Mouse (Mus musculus): Measurements from ENCODE around the gene Gria2. TPM values are rescaled to one million over a fixed set of nuclear protein-coding genes. Genes with fewer than 3 reads are reported as not detected.

The Gria2 gene
- total RNA-seq (2015; ENCODE audit: low replicate concordance), result not detected in 2 replicates
- not detected in 2 replicates for total RNA-seq (2017; ENCODE audit: low replicate concordance)

DNA sequence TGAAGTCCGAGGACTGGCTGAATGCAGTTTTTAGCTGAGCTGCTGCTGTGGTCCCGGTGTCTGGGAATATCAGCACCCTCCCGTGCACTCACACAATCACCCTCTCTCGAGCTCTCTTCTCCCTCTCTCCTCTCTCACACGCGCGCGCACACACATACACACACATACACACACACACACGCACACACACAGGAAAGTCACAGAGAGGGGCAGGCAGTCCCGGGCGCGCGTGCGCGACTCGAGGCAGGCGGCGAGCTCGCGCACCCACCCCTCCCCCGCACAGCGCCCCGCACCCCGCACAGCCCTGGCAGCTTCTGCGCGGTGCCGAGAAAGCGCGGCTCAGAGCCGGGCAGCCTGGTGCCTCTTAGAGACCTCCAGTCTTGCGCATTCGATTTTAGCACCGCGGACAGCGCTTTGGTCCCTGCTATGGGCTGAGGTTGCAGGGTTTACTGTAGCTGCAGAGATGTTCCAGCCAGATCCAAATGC is at the start of gene Gria2:
Gene Gria2, minus strand, starts transcription at position 240 of the 486 bp plus-strand sequence.
- ATAC-seq (replicated peaks; ENCODE audit: low FRiP score, poor library complexity, severe bottlenecking), result no peak

DNA sequence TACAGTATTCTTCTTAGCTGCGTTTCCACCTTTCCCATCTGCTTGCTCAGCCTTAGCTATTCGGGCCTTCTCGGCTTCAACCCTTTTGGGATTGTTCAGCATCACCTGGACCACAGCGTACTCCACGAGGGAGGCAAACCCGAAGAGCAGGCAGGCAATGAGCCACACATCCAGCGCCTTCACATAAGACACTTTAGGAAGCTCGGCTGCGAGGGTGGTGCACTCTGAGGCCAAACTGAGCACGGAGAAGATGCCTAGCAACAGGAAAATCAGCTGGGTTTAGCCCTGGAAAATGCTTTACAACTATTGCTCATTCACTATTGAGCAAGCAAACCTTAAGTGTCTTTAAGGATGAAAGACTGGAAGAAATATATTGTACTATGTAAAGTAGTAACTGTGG is 48.3 kb upstream of the Gria2 start:
- ATAC-seq (replicated peaks; ENCODE audit: low FRiP score, poor library complexity, severe bottlenecking), result no peak

DNA sequence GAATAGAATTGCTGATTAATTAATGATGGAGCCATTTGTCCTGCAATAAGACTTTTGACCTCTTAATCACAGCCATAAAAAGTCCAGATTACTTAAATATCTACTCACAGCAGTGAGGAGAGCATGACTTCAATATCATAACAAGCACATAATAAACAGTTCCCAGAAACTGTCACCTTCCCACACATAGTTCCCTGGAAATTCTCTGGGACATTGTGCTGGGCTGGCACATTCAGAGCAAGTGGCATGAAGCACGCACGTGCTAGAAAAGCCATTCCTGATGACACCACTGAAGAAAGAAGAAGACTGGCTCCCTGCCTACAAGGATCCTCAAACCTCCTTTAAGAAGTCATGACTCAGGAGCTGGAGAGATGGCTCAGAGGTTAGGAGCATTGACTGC is 43.0 kb upstream of the Gria2 start:
- no peak for ATAC-seq (replicated peaks; ENCODE audit: low FRiP score, poor library complexity, severe bottlenecking)

DNA sequence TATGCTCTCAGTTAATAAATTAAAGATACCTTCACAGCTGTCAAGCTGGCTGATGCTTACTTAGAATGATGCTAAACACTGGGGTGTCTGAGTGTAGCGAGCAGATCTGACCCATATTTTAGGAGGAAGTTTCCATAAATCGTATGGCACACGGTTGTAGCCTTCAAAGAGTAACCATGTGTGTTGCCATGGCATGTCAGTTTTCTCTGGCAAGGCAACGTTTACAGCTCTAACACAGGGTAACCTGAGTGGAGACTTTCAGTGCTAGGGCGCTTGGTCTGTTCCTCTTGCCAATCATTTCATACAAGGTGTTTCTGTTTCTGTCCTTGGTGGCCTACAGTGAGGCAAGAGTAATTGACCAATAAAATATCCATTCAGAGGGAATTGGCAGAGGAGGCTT is 37.2 kb upstream of the Gria2 start:
- ATAC-seq (replicated peaks; ENCODE audit: low FRiP score, poor library complexity, severe bottlenecking), result no peak

DNA sequence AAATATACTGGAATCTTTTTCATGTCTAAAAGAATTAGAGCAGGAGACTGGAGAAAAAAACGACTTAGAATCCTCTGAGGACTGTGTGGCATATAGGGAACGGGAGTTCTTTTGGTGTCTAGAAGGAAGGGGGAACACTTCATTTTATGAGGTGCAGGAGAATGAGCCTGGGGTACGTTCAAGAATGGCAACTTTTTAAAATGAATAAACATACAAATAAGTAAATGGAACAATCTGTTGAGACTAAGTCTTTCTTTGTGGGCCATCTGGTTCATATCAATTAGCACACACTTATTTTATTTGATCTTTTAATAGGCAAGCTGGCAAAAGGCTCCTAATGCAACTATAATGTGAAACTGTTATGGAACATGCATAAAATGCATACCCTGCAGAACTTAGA is 34.9 kb upstream of the Gria2 start:
- no peak for ATAC-seq (replicated peaks; ENCODE audit: low FRiP score, poor library complexity, severe bottlenecking)

DNA sequence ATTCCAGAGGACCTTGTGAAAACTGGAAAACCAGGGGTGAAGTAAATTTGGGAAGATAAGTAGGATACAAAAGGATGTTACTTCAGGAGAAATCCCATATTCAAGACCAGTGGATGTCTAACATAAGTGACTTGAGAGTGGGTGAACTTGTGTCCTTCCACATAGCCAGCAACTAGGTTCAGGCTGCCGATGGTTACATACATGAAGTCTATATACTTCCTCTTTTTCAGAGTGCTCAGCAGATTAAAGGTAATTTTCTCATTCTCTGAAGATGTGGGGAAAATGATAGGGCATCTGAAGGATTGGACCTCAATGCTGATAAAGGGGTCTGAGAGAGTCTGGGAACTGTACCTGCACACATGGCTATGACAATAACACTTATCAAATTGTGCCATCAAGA is 21.3 kb upstream of the Gria2 start:
- no peak for ATAC-seq (replicated peaks; ENCODE audit: low FRiP score, poor library complexity, severe bottlenecking)

DNA sequence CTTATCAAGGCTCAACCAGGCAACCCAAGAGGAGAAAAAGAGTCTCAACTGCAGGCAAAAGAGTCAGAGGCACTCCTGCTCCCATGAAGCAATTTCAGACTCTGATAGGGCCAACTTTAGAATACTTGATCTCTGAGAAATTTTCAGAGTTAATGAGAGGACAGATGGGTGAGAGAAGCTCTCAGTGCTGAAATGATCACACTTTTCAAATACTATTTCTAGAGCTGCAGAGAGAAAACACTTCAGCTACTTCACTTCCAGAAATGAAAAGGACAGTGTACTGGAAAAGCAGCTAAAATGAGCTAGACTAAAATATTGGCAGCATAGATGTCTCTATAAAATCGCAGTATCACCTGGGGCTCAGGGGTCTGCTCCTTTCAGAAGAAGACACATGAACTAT is 16.0 kb upstream of the Gria2 start:
- ATAC-seq (replicated peaks; ENCODE audit: low FRiP score, poor library complexity, severe bottlenecking), result no peak

DNA sequence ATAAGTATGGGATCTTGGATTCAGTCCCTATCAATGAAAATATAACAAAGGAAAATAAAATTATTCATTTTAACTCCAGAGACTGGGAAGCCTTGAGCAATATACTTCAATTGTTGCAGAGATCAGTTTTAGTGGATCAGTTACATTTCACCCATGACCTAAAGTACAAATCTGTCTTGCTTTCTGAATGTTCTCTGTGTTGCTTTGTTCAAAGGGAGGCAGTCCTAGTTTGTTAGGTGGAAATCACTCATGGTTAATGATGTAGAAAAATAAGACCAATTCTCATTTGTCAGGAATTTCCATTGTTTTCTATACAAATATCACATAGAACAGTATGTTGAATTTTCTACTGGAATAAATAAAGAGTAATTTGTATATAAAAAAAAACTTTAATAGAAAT is 11.1 kb upstream of the Gria2 start:
- ATAC-seq (replicated peaks; ENCODE audit: low FRiP score, poor library complexity, severe bottlenecking), result no peak

DNA sequence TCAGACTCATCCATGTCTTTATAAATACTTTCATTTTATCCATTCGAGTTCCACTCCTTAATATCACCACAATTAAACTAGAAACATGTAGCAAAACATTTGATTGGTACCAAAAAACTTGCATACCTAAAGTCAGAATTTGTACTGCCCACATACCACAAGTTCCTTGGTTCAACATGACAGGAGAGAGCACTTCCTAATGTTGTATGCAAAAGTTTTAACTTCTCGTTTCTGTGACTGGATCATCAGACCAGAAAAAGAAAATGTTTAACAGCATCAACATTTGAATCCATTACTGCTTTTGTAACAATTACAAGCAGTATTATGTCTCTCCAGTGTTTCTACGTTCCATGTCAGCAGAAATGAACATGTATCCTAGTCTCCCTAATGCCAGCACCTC is 9.6 kb upstream of the Gria2 start:
- ATAC-seq (replicated peaks; ENCODE audit: low FRiP score, poor library complexity, severe bottlenecking), result no peak

DNA sequence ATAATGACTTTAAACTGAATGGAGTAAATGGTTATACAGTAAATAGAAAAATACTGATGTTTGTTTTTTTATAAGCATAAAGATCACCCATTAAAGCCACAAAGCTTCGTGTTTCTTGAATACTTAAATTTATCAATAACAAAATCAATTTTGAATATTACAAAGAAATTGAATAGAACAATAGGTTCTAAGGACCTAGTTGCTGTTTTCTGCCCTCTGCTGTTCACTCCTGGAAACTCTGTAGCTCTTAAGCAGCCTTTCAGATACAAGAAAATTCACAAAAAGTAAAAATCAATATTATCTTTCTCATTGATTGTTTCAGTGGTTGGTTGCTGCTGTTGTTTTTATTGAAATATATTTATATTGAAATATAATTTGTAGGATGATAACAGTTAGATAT is 2.7 kb upstream of the Gria2 start:
- ATAC-seq (replicated peaks; ENCODE audit: low FRiP score, poor library complexity, severe bottlenecking), result no peak

DNA sequence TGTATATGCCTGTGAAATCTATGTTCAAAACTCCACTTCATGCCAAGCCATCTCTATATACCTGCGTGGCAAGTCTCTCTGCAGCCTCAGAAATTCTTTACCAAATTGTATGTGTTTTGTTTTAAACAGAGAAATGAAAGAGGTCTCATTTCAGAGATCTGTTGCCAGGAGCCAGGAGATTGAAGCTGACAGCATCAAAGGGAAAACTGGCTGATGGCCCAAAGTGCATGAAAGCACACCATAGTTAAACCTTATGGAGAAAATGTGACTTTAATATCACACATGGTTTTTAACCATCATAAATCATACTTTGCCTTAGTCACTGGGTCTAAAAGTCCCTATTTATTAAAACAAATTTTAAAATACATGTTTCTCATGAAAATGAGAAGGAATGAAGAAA is 1.2 kb upstream of the Gria2 start:
- ATAC-seq (replicated peaks; ENCODE audit: low FRiP score, poor library complexity, severe bottlenecking), result no peak

DNA sequence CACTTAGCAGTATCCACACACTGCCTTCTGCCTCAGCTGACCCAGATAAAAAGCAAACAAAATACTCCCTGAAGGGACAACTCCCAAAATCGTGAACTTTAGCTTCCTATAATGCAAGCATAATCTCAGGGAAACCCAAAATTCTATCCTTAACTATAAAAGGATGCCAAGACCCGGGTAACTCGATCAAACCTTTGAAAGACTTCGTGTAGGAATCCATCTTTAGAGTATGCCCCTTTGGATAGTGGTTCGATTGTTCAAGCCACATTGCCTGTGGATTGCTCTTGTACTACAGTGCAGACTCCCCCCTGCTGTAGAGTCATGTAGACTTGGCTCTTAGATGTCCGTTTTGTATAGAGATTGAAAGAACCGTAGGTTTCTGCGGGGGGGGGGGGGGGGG is 576 bp upstream of the Gria2 start:
- no peak for ATAC-seq (replicated peaks; ENCODE audit: low FRiP score, poor library complexity, severe bottlenecking)

DNA sequence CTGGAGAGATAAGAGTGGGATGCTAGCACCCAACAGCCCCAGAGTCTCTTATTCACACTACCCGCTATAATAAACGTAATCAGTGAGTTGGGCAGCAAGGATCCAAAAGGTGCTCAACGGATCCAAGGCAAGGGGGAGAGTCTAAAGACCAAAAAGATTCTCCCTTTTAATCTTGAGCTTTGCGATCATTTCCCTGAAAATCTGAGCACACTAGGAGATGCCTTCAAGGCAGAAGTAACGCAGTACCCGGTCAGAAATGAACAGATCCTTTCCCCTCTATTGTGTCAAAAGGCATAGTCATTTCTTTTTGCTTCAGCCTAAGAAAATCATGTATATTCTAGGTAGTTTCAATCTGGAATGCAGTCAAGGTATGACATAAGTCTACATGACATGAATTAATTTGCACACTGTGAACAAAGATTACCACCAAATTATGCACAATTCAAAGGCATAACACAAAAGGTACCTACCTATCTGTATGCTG is 766 bp downstream of the Gria2 start:
- no peak for ATAC-seq (replicated peaks; ENCODE audit: low FRiP score, poor library complexity, severe bottlenecking)

DNA sequence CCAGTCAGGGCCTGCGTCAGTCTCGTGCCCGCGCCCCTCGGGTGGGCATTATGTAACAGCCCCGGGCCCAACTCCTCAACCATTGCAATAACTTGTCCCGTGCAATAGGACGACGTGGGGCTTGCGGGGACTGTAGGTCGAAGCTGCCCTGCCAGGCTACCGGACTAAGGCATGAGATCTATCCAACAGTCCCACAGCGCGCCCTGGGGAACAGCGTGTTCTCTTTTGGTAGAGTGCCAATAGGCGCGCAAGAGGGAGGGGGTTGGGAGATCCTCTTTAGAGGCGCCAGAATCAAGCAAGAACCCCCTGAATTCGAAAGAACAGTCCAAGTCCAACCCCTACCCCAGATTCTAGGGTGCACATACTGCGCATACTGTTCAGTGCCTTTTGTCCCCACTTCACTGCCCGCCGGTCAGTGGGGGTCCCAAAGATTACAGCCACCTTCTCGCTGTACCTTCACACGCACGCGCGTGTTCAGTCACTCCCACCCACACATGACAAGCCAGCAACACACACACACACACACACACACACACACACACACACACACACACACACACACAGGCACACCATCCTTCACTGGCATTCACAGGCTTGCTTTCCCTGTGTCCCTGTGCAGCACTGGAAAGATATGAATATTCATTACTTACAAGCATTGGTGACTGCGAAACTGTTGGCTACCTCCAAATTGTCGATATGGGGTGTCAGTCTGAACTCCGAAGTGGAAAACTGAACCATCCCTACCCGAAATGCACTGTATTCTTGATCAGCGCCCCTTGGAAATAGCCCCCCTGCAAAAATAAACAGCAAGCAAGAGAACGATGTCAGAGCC is 1.4 kb downstream of the Gria2 start:
- ATAC-seq (replicated peaks; ENCODE audit: low FRiP score, poor library complexity, severe bottlenecking), result no peak

DNA sequence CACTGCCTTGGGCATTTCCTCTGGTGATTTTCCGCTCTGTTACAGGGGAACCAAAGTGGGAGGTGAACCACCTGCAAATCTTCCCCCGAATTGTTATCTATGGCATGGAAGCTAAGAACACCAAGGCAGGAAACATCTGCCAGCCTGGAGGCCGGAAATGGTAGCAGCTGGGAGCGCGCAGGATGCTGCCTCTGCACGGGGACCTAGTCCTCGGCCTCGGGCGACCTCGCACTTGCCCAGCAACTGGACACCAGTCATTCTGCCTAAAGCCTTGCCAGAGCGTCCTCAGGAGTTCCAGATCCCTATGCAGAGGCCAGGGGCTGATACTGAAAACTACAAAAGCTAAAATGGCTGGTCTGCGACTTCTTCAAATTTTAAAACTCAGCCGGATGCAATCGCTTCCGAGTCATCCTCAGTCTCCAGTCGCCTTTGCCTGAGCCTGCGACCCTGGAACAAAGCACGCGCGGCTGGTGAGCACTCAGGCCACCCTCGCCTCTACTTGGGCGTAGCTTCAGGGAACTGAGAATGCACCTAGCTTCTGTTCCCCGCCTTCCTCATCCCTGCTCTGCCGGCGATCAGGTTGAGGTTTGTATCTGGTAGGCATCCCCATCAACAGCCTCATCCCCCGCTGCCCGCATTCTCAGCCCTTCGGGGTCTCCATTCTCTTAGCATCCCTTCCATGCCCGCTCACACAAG is 2.2 kb downstream of the Gria2 start:
- no peak for ATAC-seq (replicated peaks; ENCODE audit: low FRiP score, poor library complexity, severe bottlenecking)

DNA sequence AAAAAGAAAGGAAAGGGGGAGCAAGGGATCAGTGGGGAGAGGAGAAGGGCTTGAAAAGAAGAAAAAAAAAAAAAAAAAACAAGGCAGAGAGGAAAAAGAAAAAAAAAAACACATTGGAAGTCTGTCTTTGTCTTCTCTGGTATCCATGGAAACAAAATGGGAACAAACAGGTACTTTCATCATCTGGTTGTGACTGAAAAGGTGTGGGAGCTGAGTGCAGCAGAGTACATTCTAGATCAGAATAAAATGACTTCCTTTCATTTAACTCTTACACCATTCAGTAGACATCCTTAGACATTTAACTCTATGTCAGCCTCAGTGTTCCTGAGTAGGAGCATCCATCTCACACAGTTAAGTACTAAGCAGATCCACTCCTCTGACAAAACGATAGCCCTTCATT is 4.7 kb downstream of the Gria2 start:
- ATAC-seq (replicated peaks; ENCODE audit: low FRiP score, poor library complexity, severe bottlenecking), result no peak

DNA sequence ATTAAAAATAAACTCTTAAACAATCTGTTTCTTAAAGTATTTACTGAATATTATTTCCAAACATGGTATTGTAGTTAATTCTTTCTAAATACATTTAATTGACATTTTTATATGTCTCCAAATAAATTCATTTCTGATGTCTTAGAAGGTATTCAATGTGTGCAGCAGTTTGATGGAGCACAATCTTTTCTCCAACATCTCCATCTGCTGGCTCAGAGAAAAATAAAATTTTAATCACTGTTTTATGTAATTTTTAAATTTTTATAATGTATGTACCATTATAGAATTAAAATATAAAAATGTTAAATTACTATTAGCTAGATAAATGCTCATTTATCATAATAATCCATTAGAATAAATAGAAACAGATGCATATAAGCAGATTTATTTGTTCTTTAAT is 5.9 kb downstream of the Gria2 start:
- no peak for ATAC-seq (replicated peaks; ENCODE audit: low FRiP score, poor library complexity, severe bottlenecking)

DNA sequence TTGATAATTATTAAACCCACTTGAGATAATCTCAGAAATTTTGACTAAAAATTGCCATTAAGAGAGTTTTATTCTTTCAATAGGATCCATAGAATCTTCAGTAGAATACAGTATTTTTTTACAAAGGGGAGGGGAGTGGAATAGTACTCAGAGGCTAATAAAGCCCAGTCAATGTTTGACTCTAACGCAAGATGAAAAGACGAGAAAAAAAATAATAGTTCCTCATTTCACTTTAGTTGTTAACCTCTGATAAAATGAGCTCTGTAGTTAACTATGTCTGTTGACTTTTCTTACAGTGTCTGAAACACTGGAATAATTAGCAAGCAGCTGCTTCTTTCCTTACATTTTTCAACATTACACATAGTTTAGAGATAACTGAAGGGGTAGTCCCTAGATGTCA is 7.4 kb downstream of the Gria2 start:
- ATAC-seq (replicated peaks; ENCODE audit: low FRiP score, poor library complexity, severe bottlenecking), result no peak

DNA sequence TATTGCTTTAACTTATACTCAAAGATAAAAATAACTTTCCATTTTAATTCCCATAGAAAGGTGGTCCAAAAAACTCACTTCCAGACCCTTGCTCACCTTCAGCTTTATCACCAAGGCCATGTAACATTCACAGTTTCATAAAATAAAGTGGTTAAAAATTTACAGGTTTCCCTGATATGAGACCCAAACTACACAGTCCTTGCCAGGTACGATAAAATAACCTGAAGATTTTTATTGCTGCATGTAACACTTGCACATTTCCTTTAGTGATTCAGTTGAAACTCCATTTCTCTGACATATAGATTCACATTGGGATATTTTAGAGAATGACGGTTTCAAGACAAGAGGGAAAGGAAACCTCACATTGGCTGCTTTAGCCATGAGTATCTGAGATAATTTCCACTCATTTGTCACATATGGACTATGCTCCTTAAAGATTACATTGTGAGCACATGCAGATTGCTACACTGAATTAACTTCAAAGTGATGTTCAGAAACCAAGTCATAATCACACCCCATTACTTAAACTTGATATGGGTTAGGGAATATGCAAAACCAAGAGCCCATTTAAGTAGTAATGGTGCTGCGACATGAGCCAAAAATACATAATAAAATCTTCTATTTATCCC is 15.4 kb downstream of the Gria2 start:
- ATAC-seq (replicated peaks; ENCODE audit: low FRiP score, poor library complexity, severe bottlenecking), result no peak

DNA sequence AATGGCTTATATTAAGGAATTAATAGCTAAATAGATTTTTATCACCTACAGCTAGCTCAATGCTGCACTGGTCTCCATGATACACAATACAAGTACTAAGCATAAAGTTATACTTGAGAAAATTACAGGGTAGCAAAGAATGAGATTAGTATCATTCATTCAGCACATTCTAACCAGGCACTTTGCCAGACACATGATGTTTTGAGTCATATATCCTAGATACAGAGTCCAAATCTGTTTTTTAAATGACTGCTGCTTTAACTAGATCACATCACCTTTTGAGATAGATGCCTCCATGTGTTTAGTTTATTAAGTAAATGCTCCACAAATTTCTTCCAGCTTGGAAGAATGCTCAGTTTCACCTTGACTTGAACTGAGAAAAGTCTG is 21.5 kb downstream of the Gria2 start:
- no peak for ATAC-seq (replicated peaks; ENCODE audit: low FRiP score, poor library complexity, severe bottlenecking)
